Mouse (Mus musculus) embryo, embryonic 10 days (tissue): ENCODE results near the gene Vps54.
"Not testable (repeated sequence)": the region's sequence is repeated elsewhere in the genome, so short reads cannot be mapped to it uniquely, and the experiment has no call there.

Experiments used
- DNase-seq: peaks from one replicate; pipeline ENCODE4 v3.0.0-alpha.2; 2015; ENCODE audit warnings: low spot score

The Vps54 gene

GRCm38 (mm10) chr11:21239021-21239661, at the start of gene Vps54:
Gene Vps54 (plus strand): TSS chr11:21239281.
- DNase-seq = peak; percentile 47

GRCm38 (mm10) chr11:21191821-21192220, 47.3 kb upstream of the Vps54 start:
- DNase-seq = not testable (repeated sequence)

- no peak for DNase-seq
These were observed 44.2 kb upstream of the Vps54 start for GRCm38 (mm10) chr11:21194851-21195250.

DNA sequence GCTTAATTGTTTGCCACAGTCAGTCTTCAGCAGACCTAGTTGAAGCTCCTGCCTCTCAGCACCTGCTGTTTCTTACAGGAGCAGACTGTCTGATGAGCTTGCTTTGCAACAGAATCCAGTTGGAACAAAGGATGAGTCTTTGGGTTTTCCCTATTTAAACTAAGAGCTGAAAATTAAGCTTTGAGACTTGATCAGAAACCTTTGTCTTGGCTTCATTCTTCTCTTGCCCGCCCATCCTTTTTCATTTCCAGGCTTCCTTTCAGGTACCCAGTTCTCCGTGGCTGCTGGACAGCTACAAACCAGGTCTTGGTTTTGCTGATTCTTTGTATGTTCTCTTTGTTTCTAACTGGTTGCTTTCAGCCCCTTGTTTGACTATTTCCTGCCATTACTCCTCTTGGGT, 30.0 kb upstream of the Vps54 start:
- DNase-seq = no peak

DNA sequence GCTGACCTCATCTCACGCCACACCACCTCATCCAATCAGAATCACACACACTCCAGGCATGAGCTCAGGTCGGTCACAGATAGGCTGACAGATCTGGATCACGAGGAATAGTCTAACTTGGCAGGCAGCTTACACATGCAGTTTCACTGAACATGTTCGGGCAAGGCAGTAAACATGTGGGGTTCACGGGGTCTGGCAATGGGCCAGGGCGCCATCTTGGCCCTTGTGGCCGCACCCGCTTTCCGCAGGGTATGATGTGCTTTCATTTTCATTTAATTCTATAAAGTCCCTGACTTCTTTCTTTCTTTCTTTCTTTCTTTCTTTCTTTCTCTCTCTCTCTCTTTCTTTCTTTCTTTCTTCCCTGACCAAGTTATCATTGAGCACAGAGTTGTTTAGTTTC, 29.4 kb upstream of the Vps54 start:
- not testable (repeated sequence) for DNase-seq

GRCm38 (mm10) chr11:21217419-21217818, 21.7 kb upstream of the Vps54 start:
- no peak for DNase-seq

DNA sequence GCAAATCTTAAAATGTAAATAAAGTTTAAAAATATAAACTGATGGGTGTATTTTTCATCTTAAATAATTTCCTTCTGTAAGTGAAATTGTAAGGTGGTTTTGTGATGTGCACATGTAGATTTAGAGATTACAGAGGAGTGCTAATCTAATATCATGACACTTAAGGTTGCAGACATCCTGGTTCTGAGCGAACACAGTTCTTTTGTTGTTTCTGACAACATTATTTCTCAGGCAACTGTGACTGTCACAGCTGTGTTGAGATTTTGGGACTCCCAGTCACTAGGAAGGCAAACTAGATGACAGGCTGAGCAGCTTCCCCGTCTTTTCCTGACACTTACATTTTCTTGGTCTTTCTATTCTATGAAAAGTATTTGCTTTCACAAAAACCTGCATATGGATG, 19.8 kb upstream of the Vps54 start:
- DNase-seq = no peak

GRCm38 (mm10) chr11:21219851-21220587, 19.1 kb upstream of the Vps54 start:
- no peak for DNase-seq

DNA sequence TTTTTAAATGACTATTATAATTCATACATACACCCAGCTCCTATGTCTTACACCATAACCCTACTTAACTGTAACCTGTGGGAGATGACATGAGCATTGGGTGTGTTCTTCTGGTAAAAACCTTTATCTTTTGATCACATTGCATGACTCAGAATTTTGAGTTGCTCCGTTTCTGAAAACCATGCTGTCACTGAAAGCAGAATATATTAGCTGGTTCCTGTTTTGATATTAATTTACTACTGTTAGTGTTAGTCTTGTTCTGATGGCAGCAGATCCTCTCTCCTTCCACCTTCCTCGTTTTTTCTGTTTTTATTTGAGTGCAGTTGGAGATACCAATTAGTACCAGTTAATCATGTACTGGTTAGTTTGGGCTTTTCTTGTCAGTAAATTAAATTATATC, 18.3 kb upstream of the Vps54 start:
- DNase-seq = no peak

DNA sequence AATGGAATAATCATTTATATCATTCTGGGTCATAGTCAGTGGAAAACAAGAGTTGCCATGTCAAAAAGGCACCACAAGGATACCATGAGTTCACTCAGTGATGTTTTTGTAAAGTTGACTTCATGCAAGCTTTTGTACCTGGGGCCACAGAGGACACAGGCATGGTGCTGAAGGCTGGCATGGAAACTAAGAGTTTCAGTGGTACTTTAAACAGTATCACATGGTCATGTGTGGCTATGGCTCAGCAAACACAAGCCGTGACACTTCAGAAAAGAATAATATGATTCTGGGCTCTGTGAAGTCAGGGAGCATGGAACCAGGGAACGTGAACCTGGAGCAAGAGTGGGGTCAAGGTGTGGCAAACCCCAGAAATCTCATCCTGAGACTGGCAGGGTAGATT, 17.7 kb upstream of the Vps54 start:
- DNase-seq = no peak

DNA sequence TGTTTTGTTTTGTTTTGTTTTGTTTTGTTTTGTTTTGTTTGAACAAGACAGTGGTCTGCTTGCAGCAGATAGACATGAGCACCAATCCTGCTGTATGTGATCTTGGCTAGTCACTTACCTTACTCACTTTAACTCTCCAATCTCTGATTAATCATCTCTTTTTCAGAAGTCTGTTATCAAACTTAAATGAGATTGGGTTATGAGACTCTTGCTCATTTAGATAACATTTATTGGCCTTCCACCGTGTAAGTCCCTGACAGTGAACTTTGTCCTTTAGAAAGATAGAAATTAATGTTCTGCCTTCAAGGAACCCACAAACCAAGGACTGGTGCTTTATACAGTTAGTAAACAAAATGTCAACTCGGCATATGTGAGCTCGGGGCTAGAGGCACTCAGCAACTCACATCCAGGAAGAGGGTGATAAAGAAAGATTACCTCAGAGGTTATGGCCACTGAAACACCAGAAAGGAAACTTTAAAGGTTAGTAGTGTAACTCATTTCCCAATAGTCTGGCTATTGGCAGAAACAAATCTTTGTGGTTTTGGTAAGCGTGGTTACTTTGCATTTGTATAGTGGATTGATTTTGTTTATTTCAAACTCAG, 16.4 kb upstream of the Vps54 start:
- DNase-seq = no peak

DNA sequence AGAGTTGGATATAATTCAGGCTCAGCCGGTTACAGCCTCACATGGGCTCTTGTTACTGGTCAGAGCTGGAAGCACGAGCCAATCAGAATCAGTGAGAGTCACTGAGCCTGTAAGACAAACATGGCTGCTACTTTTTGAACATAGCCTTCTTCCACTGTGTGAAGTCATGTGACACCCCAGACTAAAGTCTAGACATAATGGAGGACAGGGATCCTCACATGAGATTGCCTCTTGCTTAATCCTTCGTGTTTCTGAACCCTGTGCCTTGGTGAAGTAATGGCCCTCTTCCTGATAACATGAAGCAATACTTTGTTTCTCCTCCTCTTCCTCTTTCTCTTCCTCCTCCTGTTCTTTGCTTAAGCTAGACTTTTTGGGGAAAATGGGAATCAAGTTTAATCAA, 15.5 kb upstream of the Vps54 start:
- no peak for DNase-seq

- no peak for DNase-seq
These were observed 15.0 kb upstream of the Vps54 start for GRCm38 (mm10) chr11:21224041-21224440.

DNA sequence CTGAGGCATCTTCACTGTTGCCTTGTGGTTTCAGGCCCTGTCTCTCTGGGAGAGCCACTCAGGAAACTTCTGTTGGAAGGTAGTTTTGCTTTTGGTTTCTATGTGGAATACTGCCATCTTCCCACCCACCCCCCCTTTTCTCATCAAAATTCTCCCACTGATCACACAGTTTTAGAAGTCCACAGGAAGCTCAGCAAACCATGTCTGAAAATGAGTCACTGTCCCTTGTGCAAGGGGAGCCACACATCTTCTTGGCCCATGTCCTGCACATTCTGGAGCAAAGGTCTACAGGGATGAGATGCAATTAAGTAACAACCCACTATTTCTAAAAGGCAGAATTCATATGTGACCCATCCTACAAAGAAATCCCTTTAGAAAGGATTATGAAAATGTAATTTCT, 14.6 kb upstream of the Vps54 start:
- DNase-seq = no peak

DNA sequence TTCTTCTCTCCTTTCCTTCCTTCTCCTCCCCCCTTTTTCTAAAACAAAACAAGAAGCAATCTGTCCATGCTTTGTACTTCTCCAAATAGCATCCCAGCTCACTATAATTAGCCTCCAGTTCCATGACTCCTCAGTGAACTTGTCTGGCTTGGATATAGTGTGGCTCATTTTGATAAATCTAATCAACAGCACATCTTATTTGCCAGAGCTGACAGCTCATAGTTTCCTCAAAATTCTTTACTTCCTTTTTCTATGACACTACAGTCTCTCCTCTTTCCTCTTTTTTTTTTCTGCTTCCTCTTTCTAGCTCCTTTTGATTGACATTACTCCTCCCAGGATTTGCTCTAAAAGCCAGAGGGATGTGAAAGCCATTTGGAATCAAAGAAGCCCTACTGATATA, 14.1 kb upstream of the Vps54 start:
- no peak for DNase-seq

DNA sequence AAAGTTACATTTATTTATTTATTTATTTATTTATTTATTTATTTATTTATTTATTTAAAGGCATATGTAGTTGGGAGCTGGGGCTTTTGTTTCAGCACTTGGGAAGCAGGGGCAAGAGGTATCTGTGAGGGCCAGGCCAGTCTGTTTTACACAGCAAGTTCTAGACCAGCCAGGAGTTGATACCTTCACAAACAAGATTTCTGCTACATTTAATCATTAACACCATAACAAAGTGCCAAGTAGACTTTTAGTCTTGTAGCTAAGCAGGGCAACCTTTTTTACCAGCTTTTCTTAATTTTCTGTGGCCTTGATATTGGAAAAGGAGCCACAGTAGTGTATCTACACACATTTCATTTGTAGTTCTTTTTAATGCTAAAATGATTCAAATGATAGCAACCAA, 3.7 kb upstream of the Vps54 start:
- no peak for DNase-seq

- no peak for DNase-seq
These were observed 3.3 kb upstream of the Vps54 start for GRCm38 (mm10) chr11:21235821-21236220.

DNA sequence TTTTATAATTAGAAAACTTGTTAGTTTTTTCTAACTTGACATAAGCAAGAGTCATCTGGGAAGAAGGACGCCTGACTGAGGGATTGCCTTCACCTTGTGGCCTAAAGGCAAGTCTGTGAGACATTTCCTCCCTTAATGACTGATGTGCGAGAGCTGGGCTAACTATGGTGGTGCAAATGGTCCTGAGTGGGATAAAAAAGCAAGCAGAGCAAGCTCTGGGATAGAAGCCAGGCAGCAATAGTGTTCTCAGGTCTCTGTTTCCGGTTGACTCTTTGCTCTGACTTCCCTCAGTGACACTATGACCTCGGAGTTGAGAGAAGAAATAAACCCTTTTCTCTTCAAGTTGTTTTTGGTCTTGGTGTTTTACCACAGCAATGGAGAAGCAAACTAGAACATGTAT, 2.1 kb upstream of the Vps54 start:
- DNase-seq = no peak

- no peak for DNase-seq
These were observed 1.4 kb upstream of the Vps54 start for GRCm38 (mm10) chr11:21237474-21238278.

- peak; percentile 69 for DNase-seq
These were observed 631 bp upstream of the Vps54 start for GRCm38 (mm10) chr11:21238279-21239020.

- no peak for DNase-seq
These were observed 855 bp downstream of the Vps54 start for GRCm38 (mm10) chr11:21239763-21240509.
